Mouse (Mus musculus) heart, adult 2 months (tissue): ENCODE results near the gene Ubxn10. TPM values are rescaled to one million over a fixed set of nuclear protein-coding genes. Genes with fewer than 3 reads are reported as not detected.
A peak's percentile ranks its signal among the peaks of the same experiment; 100 is the strongest.

Experiments used
- DNase-seq, 2 experiments: peaks; one replicate each; pipeline ENCODE4 v3.0.0; 2021
- H3K27ac ChIP-seq: fragments of 200-600 bp; 2 replicates; pipeline ENCODE4 v1.8.1; 2022
- H3K27me3 ChIP-seq: fragments of 200-500 bp; 2 replicates; pipeline ENCODE4 v1.6.1; 2012; ENCODE audit warnings: mild to moderate bottlenecking, low read length, inconsistent platforms, mixed read lengths; ENCODE audit not compliant: control insufficient read depth, insufficient read depth
- H3K36me3 ChIP-seq: fragments of 200-500 bp; 2 replicates; pipeline ENCODE4 v1.6.1; 2012; ENCODE audit warnings: low read length, inconsistent platforms; ENCODE audit not compliant: control insufficient read depth, insufficient read depth
- H3K4me1 ChIP-seq: fragments of 200-500 bp; 2 replicates; pipeline ENCODE4 v1.6.1; 2011; ENCODE audit warnings: low read length; ENCODE audit not compliant: control insufficient read depth, insufficient read depth
- H3K4me3 ChIP-seq: fragments of 200-600 bp; 2 replicates; pipeline ENCODE4 v1.8.1; 2022
- H3K79me2 ChIP-seq: fragments of 200-500 bp; replicated peaks from 2 replicates; pipeline ENCODE4 v1.6.1; 2012; ENCODE audit warnings: mild to moderate bottlenecking, inconsistent platforms, low read length, moderate library complexity, mixed read lengths; ENCODE audit not compliant: control insufficient read depth, insufficient read depth
- H3K9ac ChIP-seq: fragments of 200-500 bp; 2 replicates; pipeline ENCODE4 v1.6.1; 2012; ENCODE audit warnings: low read depth, mild to moderate bottlenecking, control low read depth, inconsistent platforms, low read length, mixed read lengths
- CTCF ChIP-seq: fragments of 200-600 bp; IDR thresholded peaks from 2 replicates; pipeline ENCODE4 v1.8.1; 2022; ENCODE audit warnings: antibody characterized with exemption, mild to moderate bottlenecking, moderate library complexity
- EP300 ChIP-seq: fragments of 200-500 bp; IDR thresholded peaks from 2 replicates; pipeline ENCODE4 v1.6.1; 2011; ENCODE audit warnings: low read depth, low read length, control low read depth; ENCODE audit not compliant: insufficient read depth
- POLR2A ChIP-seq: fragments of 200-500 bp; IDR thresholded peaks from 2 replicates; pipeline ENCODE4 v1.6.1; 2011; ENCODE audit warnings: mild to moderate bottlenecking, low read depth, low read length, control low read depth; ENCODE audit not compliant: insufficient read depth
- WGBS: fragments of 180-500 bp; shearing (Covaris S2); methylation state at CpG from one replicate; pipeline ENCODE4 v1.1.7; 2018; 5-methylcytosine and 5-hydroxymethylcytosine counted together
- intact Hi-C: fragments of 180-260 bp; cut with DNase I; formaldehyde crosslinking; loops from one replicate; pipeline ENCODE4 v1.15.1; 2025
- polyA plus RNA-seq: library from polyadenylated mRNA; depleted of rRNA; stranded (reverse); fragments of >200 nt; gene quantifications from 2 replicates; pipeline ENCODE4 v1.2.3, GENCODE M21; 2012
- total RNA-seq, 2 experiments: library from RNA; stranded (reverse); gene quantifications; 2 replicates each; pipeline ENCODE4 v1.2.3; 2021

The Ubxn10 gene
- total and polyA plus RNA-seq, 3 experiments: 1.6 to 7.2 (median 2.7) TPM

- no peak for DNase-seq
- no peaks in the 10 kb centered on the region for H3K4me1 ChIP-seq
- no peak overlapping the region for H3K27ac ChIP-seq
- TF ChIP-seq POLR2A (no peak), CTCF (no peak)
- no peaks in the 10 kb centered on the region; the same call in 1 of the 2 replicates for H3K27me3 ChIP-seq
- no peaks in the 10 kb centered on the region for H3K36me3 ChIP-seq
- H3K4me3 ChIP-seq: no peak overlapping the region
- intact Hi-C loops: no loop called here
- no peaks in the 10 kb centered on the region for H3K79me2 ChIP-seq
- 39% methylated on average over 7 of the region's 7 CpGs for WGBS
- no peak overlapping the region for H3K9ac ChIP-seq
Measured at GRCm38 (mm10) chr4:138703591-138703990, 33.4 kb downstream of the Ubxn10 start.

- Histone ChIP-seq H3K36me3 (no peaks in the 10 kb centered on the region), H3K9ac (no peak overlapping the region), H3K4me3 (no peak overlapping the region), H3K27ac (no peak overlapping the region), H3K79me2 (no peaks in the 10 kb centered on the region), H3K4me1 (no peaks in the 10 kb centered on the region), H3K27me3 (no peaks in the 10 kb centered on the region; the same call in 1 of the 2 replicates)
- 69% methylated on average over 8 of the region's 8 CpGs for WGBS
- intact Hi-C loops: no loop called here
- TF ChIP-seq CTCF (no peak), EP300 (no peak), POLR2A (no peak)
- no peak for DNase-seq
Measured at GRCm38 (mm10) chr4:138702528-138702927, 34.4 kb downstream of the Ubxn10 start.

- Histone ChIP-seq H3K79me2 (no peaks in the 10 kb centered on the region), H3K4me1 (no peaks in the 10 kb centered on the region), H3K4me3 (no peak overlapping the region), H3K27ac (no peak overlapping the region), H3K36me3 (no peaks in the 10 kb centered on the region), H3K27me3 (no peaks in the 10 kb centered on the region; the same call in 1 of the 2 replicates), H3K9ac (no peak overlapping the region)
- DNase-seq: no peak
- TF ChIP-seq POLR2A (no peak), CTCF (no peak), EP300 (no peak)
- 54% methylated on average over 2 of the region's 2 CpGs for WGBS
- intact Hi-C loops: no loop called here
Measured at GRCm38 (mm10) chr4:138702031-138702430, 34.9 kb downstream of the Ubxn10 start.

- no peak overlapping the region for H3K9ac ChIP-seq
- no peak for DNase-seq
Measured at GRCm38 (mm10) chr4:138701111-138701510, 35.9 kb downstream of the Ubxn10 start.

GRCm38 (mm10) chr4:138700184-138700982, 36.6 kb downstream of the Ubxn10 start:
- H3K36me3 ChIP-seq: no peaks in the 10 kb centered on the region
- WGBS: 29% methylated on average over 15 of the region's 15 CpGs
- H3K4me3 ChIP-seq: no peak overlapping the region
- intact Hi-C loops: loop anchor here (1.0 kb wide), 1 partner anchor 253 kb away; no protein-coding TSS in a partner anchor
- no peak overlapping the region for H3K27ac ChIP-seq
- H3K9ac ChIP-seq: no peak overlapping the region
- peak; percentile 23 to 46 for DNase-seq
- H3K27me3 ChIP-seq: no peaks in the 10 kb centered on the region; the same call in 1 of the 2 replicates
- no peaks in the 10 kb centered on the region for H3K4me1 ChIP-seq
- TF ChIP-seq EP300: 0 out of 2 replicates have a peak, but pooled peaks have one; percentile 30
- no peak for TF ChIP-seq POLR2A
- peak; percentile 92 for TF ChIP-seq CTCF
- H3K79me2 ChIP-seq: no peaks in the 10 kb centered on the region

More at GRCm38 (mm10) chr4:138701111-138701510, 35.9 kb downstream of the Ubxn10 start:
- Histone ChIP-seq H3K36me3 (no peaks in the 10 kb centered on the region), H3K27me3 (no peaks in the 10 kb centered on the region; the same call in 1 of the 2 replicates), H3K4me3 (no peak overlapping the region), H3K27ac (no peak overlapping the region), H3K79me2 (no peaks in the 10 kb centered on the region), H3K4me1 (no peaks in the 10 kb centered on the region)
- no peak for TF ChIP-seq CTCF
- TF ChIP-seq POLR2A: no peak
- TF ChIP-seq EP300: no peak
- intact Hi-C loops: no loop called here
- 67% methylated on average over 8 of the region's 8 CpGs for WGBS

GRCm38 (mm10) chr4:138698296-138698695, 38.7 kb downstream of the Ubxn10 start:
- Histone ChIP-seq H3K4me3 (no peak overlapping the region), H3K27me3 (no peaks in the 10 kb centered on the region; the same call in 1 of the 2 replicates), H3K4me1 (no peaks in the 10 kb centered on the region), H3K36me3 (no peaks in the 10 kb centered on the region), H3K9ac (no peak overlapping the region), H3K79me2 (no peaks in the 10 kb centered on the region), H3K27ac (no peak overlapping the region)
- no peak for DNase-seq
- intact Hi-C loops: loop anchor here (5.0 kb wide), 1 partner anchor 136 kb away; no protein-coding TSS in a partner anchor
- TF ChIP-seq POLR2A: no peak
- TF ChIP-seq CTCF: no peak
- no peak for TF ChIP-seq EP300
- 61% methylated on average over 2 of the region's 2 CpGs for WGBS
